In genomic region chr16:17559396-17560027, GRCm38 (mm10) we compare ENCODE assay signal across 11 mouse cellular contexts. TPM values are rescaled to one million over a fixed set of nuclear protein-coding genes. Genes with fewer than 3 reads are reported as not detected.
A peak's percentile ranks its signal among the peaks of the same experiment; 100 is the strongest.
DNase-seq lines count a peak whose midpoint lies in the region; ATAC-seq lines count a peak whose summit lies in the region.
"Had no signal": no experiment of that assay in that cellular context is flagged by ENCODE, and none has a peak within 500 bp of the region (broad histone marks: within the 10 kb centered on the region; RNA-seq: fewer than 3 reads in every experiment).

No protein-coding gene starts in this region.

- H3K9me3 ChIP-seq in forebrain, embryonic 13.5 days (replicated peaks) = no peaks in the 10 kb centered on the region
- no peaks in the 10 kb centered on the region for H3K9me3 ChIP-seq in forebrain, embryonic 16.5 days (ENCODE audit: control insufficient read depth, low read length)
- H3K9me3 ChIP-seq in hindbrain, embryonic 12.5 days (replicated peaks) = no peaks in the 10 kb centered on the region
- no peaks in the 10 kb centered on the region for H3K9me3 ChIP-seq in midbrain, embryonic 16.5 days (replicated peaks; ENCODE audit: control insufficient read depth, low read length, poor library complexity, severe bottlenecking)
- H3K9me3 ChIP-seq: limb, embryonic 15.5 days had no signal

- H3K27ac ChIP-seq in forebrain, embryonic 13.5 days = no peak overlapping the region
- H3K27ac ChIP-seq in forebrain, embryonic 16.5 days (ENCODE audit: low read length) = no peak overlapping the region
- H3K27ac ChIP-seq in hindbrain, embryonic 12.5 days = no peak overlapping the region
- H3K27ac ChIP-seq in midbrain, embryonic 16.5 days (ENCODE audit: low read length) = no peak overlapping the region
- H3K27ac ChIP-seq: limb, embryonic 15.5 days had no signal

- no peak overlapping the region for H3K4me3 ChIP-seq in forebrain, embryonic 13.5 days
- no peak overlapping the region for H3K4me3 ChIP-seq in forebrain, embryonic 16.5 days (replicated peaks; ENCODE audit: low read length)
- H3K4me3 ChIP-seq in hindbrain, embryonic 12.5 days = no peak overlapping the region
- H3K4me3 ChIP-seq in midbrain, embryonic 16.5 days (ENCODE audit: low read depth, low read length) = no peak overlapping the region
- H3K4me3 ChIP-seq: limb, embryonic 15.5 days had no signal

- H3K27me3 ChIP-seq in forebrain, embryonic 13.5 days = peaks cover 10% of the 10 kb centered on the region; the same call in 1 of the 2 replicates
- no peaks in the 10 kb centered on the region for H3K27me3 ChIP-seq in forebrain, embryonic 16.5 days (replicated peaks; ENCODE audit: control insufficient read depth, insufficient read depth, low read length)
- H3K27me3 ChIP-seq in hindbrain, embryonic 12.5 days = peaks cover 19% of the 10 kb centered on the region
- no peaks in the 10 kb centered on the region; the same call in 1 of the 2 replicates for H3K27me3 ChIP-seq in midbrain, embryonic 16.5 days (ENCODE audit: control insufficient read depth, insufficient read depth, low read depth, low read length)

- H3K4me1 ChIP-seq in forebrain, embryonic 13.5 days = peaks cover 43% of the 10 kb centered on the region
- peaks cover 15% of the 10 kb centered on the region for H3K4me1 ChIP-seq in forebrain, embryonic 16.5 days (replicated peaks; ENCODE audit: control insufficient read depth, insufficient read depth, low read length)
- peaks cover 45% of the 10 kb centered on the region for H3K4me1 ChIP-seq in hindbrain, embryonic 12.5 days
- H3K4me1 ChIP-seq in midbrain, embryonic 16.5 days (ENCODE audit: control insufficient read depth, insufficient read depth, low read length) = peaks cover 18% of the 10 kb centered on the region

- peak overlapping the region; percentile 28; the same call in 1 of the 2 replicates for H3K4me2 ChIP-seq in forebrain, embryonic 13.5 days
- no peak overlapping the region for H3K4me2 ChIP-seq in forebrain, embryonic 16.5 days (ENCODE audit: low read length)
- peak overlapping the region; percentile 28 for H3K4me2 ChIP-seq in hindbrain, embryonic 12.5 days (replicated peaks)
- peak overlapping the region; percentile 25; the same call in 1 of the 2 replicates for H3K4me2 ChIP-seq in midbrain, embryonic 16.5 days (ENCODE audit: low read length)
- H3K4me2 ChIP-seq: limb, embryonic 15.5 days had no signal

- no peaks in the 10 kb centered on the region for H3K36me3 ChIP-seq in forebrain, embryonic 13.5 days (ENCODE audit: poor library complexity, severe bottlenecking)
- H3K36me3 ChIP-seq in forebrain, embryonic 16.5 days (ENCODE audit: control insufficient read depth, insufficient read depth) = no peaks in the 10 kb centered on the region
- no peaks in the 10 kb centered on the region for H3K36me3 ChIP-seq in hindbrain, embryonic 12.5 days
- H3K36me3 ChIP-seq in midbrain, embryonic 16.5 days (ENCODE audit: control insufficient read depth, insufficient read depth, low read length) = no peaks in the 10 kb centered on the region
- H3K36me3 ChIP-seq: limb, embryonic 15.5 days had no signal

- 66% methylated on average over 9 of the region's 9 CpGs for WGBS in forebrain, embryonic 13.5 days
- WGBS in forebrain, embryonic 16.5 days = 71% methylated on average over 9 of the region's 9 CpGs
- WGBS in hindbrain, embryonic 12.5 days = 60% methylated on average over 9 of the region's 9 CpGs
- 69% methylated on average over 9 of the region's 9 CpGs for WGBS in midbrain, embryonic 16.5 days

- DNase-seq in kidney, postnatal 10 days = peak; percentile 3
- DNase-seq in kidney, adult 8-10 months = no peak
- no peak for DNase-seq in B cell, adult 2 months
- no peak for DNase-seq in left cerebral cortex, adult 9 months (ENCODE audit: low spot score in 2 of 2)
- DNase-seq: adrenal gland, postnatal 10 days; cerebellum, adult 11 months had no signal

- no peak overlapping the region for H3K9ac ChIP-seq in forebrain, embryonic 13.5 days
- H3K9ac ChIP-seq in forebrain, embryonic 16.5 days (replicated peaks; ENCODE audit: low read depth, low read length) = no peak overlapping the region
- H3K9ac ChIP-seq in hindbrain, embryonic 12.5 days = no peak overlapping the region
- H3K9ac ChIP-seq in midbrain, embryonic 16.5 days (ENCODE audit: low read depth, low read length) = no peak overlapping the region
- H3K9ac ChIP-seq: limb, embryonic 15.5 days had no signal

- ATAC-seq in forebrain, embryonic 13.5 days = no peak
- no peak for ATAC-seq in forebrain, embryonic 16.5 days
- ATAC-seq in hindbrain, embryonic 12.5 days (ENCODE audit: low FRiP score) = no peak
- no peak for ATAC-seq in midbrain, embryonic 16.5 days

RNA-seq across cellular contexts. Expression of gene Lrrc74b, which starts 1.5 kb away (rescaled TPM):
- polyA plus RNA-seq in forebrain, embryonic 13.5 days (2015; fragmentation: Nextera tagmentation; extraction: Ambion mirVana) = 0.32 and 0.77 TPM in 2 replicates
- polyA plus RNA-seq in forebrain, embryonic 16.5 days (2015; fragmentation: Nextera tagmentation; extraction: Ambion mirVana) = 0.38 and 1.0 TPM in 2 replicates
- 1.1 and 1.3 TPM in 2 replicates for polyA plus RNA-seq in hindbrain, embryonic 12.5 days (2016; fragmentation: Nextera tagmentation; extraction: Ambion mirVana)
- polyA plus RNA-seq in midbrain, embryonic 16.5 days (2015; fragmentation: Nextera tagmentation; extraction: Ambion mirVana) = 1.3 and 2.0 TPM in 2 replicates
- polyA plus RNA-seq: limb, embryonic 15.5 days had no signal

RNA-seq across cellular contexts. Expression of gene P2rx6, which starts 2.2 kb away (rescaled TPM):
- polyA plus RNA-seq in forebrain, embryonic 13.5 days (2015; fragmentation: Nextera tagmentation; extraction: Ambion mirVana) = 0.84 and 0.97 TPM in 2 replicates
- polyA plus RNA-seq in forebrain, embryonic 16.5 days (2015; fragmentation: Nextera tagmentation; extraction: Ambion mirVana) = 1.5 and 1.6 TPM in 2 replicates
- polyA plus RNA-seq in hindbrain, embryonic 12.5 days (2016; fragmentation: Nextera tagmentation; extraction: Ambion mirVana) = 1.8 and 2.2 TPM in 2 replicates
- polyA plus RNA-seq in midbrain, embryonic 16.5 days (2015; fragmentation: Nextera tagmentation; extraction: Ambion mirVana) = 3.0 and 3.5 TPM in 2 replicates

RNA-seq across cellular contexts. Expression of gene Slc7a4, which starts 23.5 kb away (rescaled TPM):
- 11.1 and 13.8 TPM in 2 replicates for polyA plus RNA-seq in forebrain, embryonic 13.5 days (2015; fragmentation: Nextera tagmentation; extraction: Ambion mirVana)
- polyA plus RNA-seq in forebrain, embryonic 16.5 days (2015; fragmentation: Nextera tagmentation; extraction: Ambion mirVana) = 35.0 and 44.5 TPM in 2 replicates
- polyA plus RNA-seq in hindbrain, embryonic 12.5 days (2016; fragmentation: Nextera tagmentation; extraction: Ambion mirVana) = 6.8 and 7.8 TPM in 2 replicates
- 43.7 and 49.5 TPM in 2 replicates for polyA plus RNA-seq in midbrain, embryonic 16.5 days (2015; fragmentation: Nextera tagmentation; extraction: Ambion mirVana)

RNA-seq across cellular contexts. Expression of gene Thap7, which starts 28.6 kb away (rescaled TPM):
- 58.3 and 59.2 TPM in 2 replicates for polyA plus RNA-seq in forebrain, embryonic 13.5 days (2015; fragmentation: Nextera tagmentation; extraction: Ambion mirVana)
- 66.3 and 66.5 TPM in 2 replicates for polyA plus RNA-seq in forebrain, embryonic 16.5 days (2015; fragmentation: Nextera tagmentation; extraction: Ambion mirVana)
- 57.7 and 66.5 TPM in 2 replicates for polyA plus RNA-seq in hindbrain, embryonic 12.5 days (2016; fragmentation: Nextera tagmentation; extraction: Ambion mirVana)
- 60.7 and 62.7 TPM in 2 replicates for polyA plus RNA-seq in midbrain, embryonic 16.5 days (2015; fragmentation: Nextera tagmentation; extraction: Ambion mirVana)

RNA-seq across cellular contexts. Expression of gene Lztr1, which starts 51.0 kb away (rescaled TPM):
- 102 and 110 TPM in 2 replicates for polyA plus RNA-seq in forebrain, embryonic 13.5 days (2015; fragmentation: Nextera tagmentation; extraction: Ambion mirVana)
- polyA plus RNA-seq in forebrain, embryonic 16.5 days (2015; fragmentation: Nextera tagmentation; extraction: Ambion mirVana) = 130 and 150 TPM in 2 replicates
- 113 and 121 TPM in 2 replicates for polyA plus RNA-seq in hindbrain, embryonic 12.5 days (2016; fragmentation: Nextera tagmentation; extraction: Ambion mirVana)
- polyA plus RNA-seq in midbrain, embryonic 16.5 days (2015; fragmentation: Nextera tagmentation; extraction: Ambion mirVana) = 145 and 151 TPM in 2 replicates
